Mouse (Mus musculus) gastrocnemius, postnatal 14 days (tissue): ENCODE data around the gene Wee2. TPM values are rescaled to one million over a fixed set of nuclear protein-coding genes. Genes with fewer than 3 reads are reported as not detected.

Experiments used
- total RNA-seq, 2 experiments: library from RNA; stranded (reverse); gene quantifications; 2 replicates each; pipeline ENCODE4 v1.2.3; 2021

Wee2 gene
- total RNA-seq, 2 experiments from 2014 or later = not detected

Other genes with a start within 250 kb of the Wee2 start
- 10 to 100 TPM; 10.2 to 10.3 TPM for gene Agk, start 113.9 kb upstream of the Wee2 start, total RNA-seq
- 1 to 10 TPM; 1.8 to 2.0 TPM for gene E330009J07Rik, start 3.0 kb upstream of the Wee2 start, total RNA-seq
- 10 to 100 TPM; 26.4 to 28.9 TPM for gene Ssbp1, start 32.3 kb downstream of the Wee2 start, total RNA-seq
- not detected for gene Tas2r137, start 52.1 kb downstream of the Wee2 start, total RNA-seq
- gene Tas2r108, start 54.4 kb downstream of the Wee2 start, total RNA-seq = not detected
- not detected for gene Prss37, start 80.4 kb downstream of the Wee2 start, total RNA-seq
- gene Olfr461, start 116.0 kb downstream of the Wee2 start, total RNA-seq = not detected
- not detected for gene Olfr460, start 130.4 kb downstream of the Wee2 start, total RNA-seq
- gene Clec5a, start 146.7 kb downstream of the Wee2 start, total RNA-seq = under 1 TPM; 0.42 to 0.43 TPM
- not detected for gene Tas2r138, start 174.2 kb downstream of the Wee2 start, total RNA-seq
- gene Mgam, start 189.7 kb downstream of the Wee2 start, total RNA-seq = under 1 TPM; 0.47 to 0.49 TPM